Mouse (Mus musculus): Measurements from ENCODE around the gene Brd9.

Gene Brd9

GRCm38 (mm10) chr13:73937321-73938176 lies at the start of gene Brd9, which contains the start of gene Trip13:
Brd9 (plus strand) TSS chr13:73937811.
Trip13 (minus strand) TSS chr13:73937784.
- in situ Hi-C loops (cut with MboI; ENCODE audit: low pct_unique_long_range_greater_than_20kb in 1 of 2, low sequenced_read_pairs in 2 of 2, unreplicated experiment in 1 of 2) = no loop called here

- in situ Hi-C loops (cut with MboI; ENCODE audit: low pct_unique_long_range_greater_than_20kb in 1 of 2, low sequenced_read_pairs in 2 of 2, unreplicated experiment in 1 of 2) = no loop called here
Observed at GRCm38 (mm10) chr13:73892493-73893178, 45.0 kb upstream of the Brd9 start.

GRCm38 (mm10) chr13:73897561-73897960 lies 40.0 kb upstream of the Brd9 start:
- in situ Hi-C loops (cut with MboI; ENCODE audit: low pct_unique_long_range_greater_than_20kb in 1 of 2, low sequenced_read_pairs in 2 of 2, unreplicated experiment in 1 of 2) = no loop called here

- in situ Hi-C loops (cut with MboI; ENCODE audit: low pct_unique_long_range_greater_than_20kb in 1 of 2, low sequenced_read_pairs in 2 of 2, unreplicated experiment in 1 of 2) = loop anchor here (5.0 kb wide), 2 partner anchors 185 to 195 kb away; no protein-coding TSS in a partner anchor
Observed at GRCm38 (mm10) chr13:73907136-73907535, 30.5 kb upstream of the Brd9 start.

GRCm38 (mm10) chr13:73907683-73908412 lies 29.8 kb upstream of the Brd9 start:
- in situ Hi-C loops (cut with MboI; ENCODE audit: low pct_unique_long_range_greater_than_20kb in 1 of 2, low sequenced_read_pairs in 2 of 2, unreplicated experiment in 1 of 2) = loop anchor here (5.0 kb wide), 2 partner anchors 186 to 196 kb away; no protein-coding TSS in a partner anchor

GRCm38 (mm10) chr13:73913066-73913465 lies 24.5 kb upstream of the Brd9 start:
- in situ Hi-C loops (cut with MboI; ENCODE audit: low pct_unique_long_range_greater_than_20kb in 1 of 2, low sequenced_read_pairs in 2 of 2, unreplicated experiment in 1 of 2) = no loop called here

GRCm38 (mm10) chr13:73932201-73932600 lies 5.4 kb upstream of the Brd9 start:
- in situ Hi-C loops (cut with MboI; ENCODE audit: low pct_unique_long_range_greater_than_20kb in 1 of 2, low sequenced_read_pairs in 2 of 2, unreplicated experiment in 1 of 2) = no loop called here

GRCm38 (mm10) chr13:73936938-73937320 lies 682 bp upstream of the Brd9 start:
- in situ Hi-C loops (cut with MboI; ENCODE audit: low pct_unique_long_range_greater_than_20kb in 1 of 2, low sequenced_read_pairs in 2 of 2, unreplicated experiment in 1 of 2) = no loop called here

GRCm38 (mm10) chr13:73938177-73938560 lies 558 bp downstream of the Brd9 start:
- in situ Hi-C loops (cut with MboI; ENCODE audit: low pct_unique_long_range_greater_than_20kb in 1 of 2, low sequenced_read_pairs in 2 of 2, unreplicated experiment in 1 of 2) = no loop called here

- in situ Hi-C loops (cut with MboI; ENCODE audit: low pct_unique_long_range_greater_than_20kb in 1 of 2, low sequenced_read_pairs in 2 of 2, unreplicated experiment in 1 of 2) = no loop called here
Observed at GRCm38 (mm10) chr13:73939101-73939500, 1.5 kb downstream of the Brd9 start.

- in situ Hi-C loops (cut with MboI; ENCODE audit: low pct_unique_long_range_greater_than_20kb in 1 of 2, low sequenced_read_pairs in 2 of 2, unreplicated experiment in 1 of 2) = no loop called here
Observed at GRCm38 (mm10) chr13:73944606-73945005, 7.0 kb downstream of the Brd9 start.

GRCm38 (mm10) chr13:73953551-73954130 lies 16.0 kb downstream of the Brd9 start:
- in situ Hi-C loops (cut with MboI; ENCODE audit: low pct_unique_long_range_greater_than_20kb in 1 of 2, low sequenced_read_pairs in 2 of 2, unreplicated experiment in 1 of 2) = loop anchor here in 1 of 2 experiments (25.0 kb wide), 1 partner anchor 334 kb away; the partner anchor contains the start of gene Ahrr

GRCm38 (mm10) chr13:73954666-73955065 lies 17.1 kb downstream of the Brd9 start:
- in situ Hi-C loops (cut with MboI; ENCODE audit: low pct_unique_long_range_greater_than_20kb in 1 of 2, low sequenced_read_pairs in 2 of 2, unreplicated experiment in 1 of 2) = loop anchor here in 1 of 2 experiments (25.0 kb wide), 1 partner anchor 333 kb away; the partner anchor contains the start of gene Ahrr

GRCm38 (mm10) chr13:73955531-73955930 lies 17.9 kb downstream of the Brd9 start:
- in situ Hi-C loops (cut with MboI; ENCODE audit: low pct_unique_long_range_greater_than_20kb in 1 of 2, low sequenced_read_pairs in 2 of 2, unreplicated experiment in 1 of 2) = loop anchor here in 1 of 2 experiments (25.0 kb wide), 1 partner anchor 332 kb away; the partner anchor contains the start of gene Ahrr

- in situ Hi-C loops (cut with MboI; ENCODE audit: low pct_unique_long_range_greater_than_20kb in 1 of 2, low sequenced_read_pairs in 2 of 2, unreplicated experiment in 1 of 2) = loop anchor here in 1 of 2 experiments (25.0 kb wide), 1 partner anchor 327 kb away; the partner anchor contains the start of gene Ahrr
Observed at GRCm38 (mm10) chr13:73960117-73960652, 22.6 kb downstream of the Brd9 start.

GRCm38 (mm10) chr13:73961177-73961576 lies 23.6 kb downstream of the Brd9 start:
- in situ Hi-C loops (cut with MboI; ENCODE audit: low pct_unique_long_range_greater_than_20kb in 1 of 2, low sequenced_read_pairs in 2 of 2, unreplicated experiment in 1 of 2) = loop anchor here in 1 of 2 experiments (25.0 kb wide), 1 partner anchor 326 kb away; the partner anchor contains the start of gene Ahrr

GRCm38 (mm10) chr13:73963551-73963950 lies 25.9 kb downstream of the Brd9 start, which contains the start of gene Zdhhc11:
Zdhhc11 (plus strand) TSS chr13:73963851.
- in situ Hi-C loops (cut with MboI; ENCODE audit: low pct_unique_long_range_greater_than_20kb in 1 of 2, low sequenced_read_pairs in 2 of 2, unreplicated experiment in 1 of 2) = loop anchor here in 1 of 2 experiments (25.0 kb wide), 1 partner anchor 324 kb away; the partner anchor contains the start of gene Ahrr

Data from mouse embryonic stem cell (cell line).